Mouse (Mus musculus): ENCODE measurements around the gene Pip4k2c.

The Pip4k2c gene

GRCm38 (mm10) chr10:127188079-127188453, 23.3 kb downstream of the Pip4k2c start:
- no peak for DNase-seq

GRCm38 (mm10) chr10:127187371-127188078, 23.9 kb downstream of the Pip4k2c start:
- no peak for DNase-seq

GRCm38 (mm10) chr10:127186451-127186850, 24.9 kb downstream of the Pip4k2c start:
- DNase-seq = no peak

DNA sequence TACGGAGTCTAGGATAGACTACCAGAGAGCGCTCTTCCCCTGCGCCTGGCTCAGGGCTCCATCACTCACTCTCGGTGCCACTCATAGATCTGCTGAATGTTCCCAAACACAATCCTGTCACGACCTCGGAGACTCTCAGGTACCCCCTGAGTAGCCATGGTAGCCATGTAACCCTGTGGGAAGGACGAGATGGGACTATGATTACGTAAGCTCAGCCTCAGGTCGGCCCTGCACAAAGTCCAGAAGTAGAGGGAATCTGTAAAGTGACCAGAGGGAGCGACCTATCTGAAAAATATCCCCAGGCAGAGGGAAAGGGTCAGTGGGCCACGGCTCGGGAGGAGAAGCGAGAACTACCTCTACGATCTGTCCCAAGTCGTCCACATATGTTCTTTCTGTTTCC, 25.9 kb downstream of the Pip4k2c start:
- no peak for DNase-seq

DNA sequence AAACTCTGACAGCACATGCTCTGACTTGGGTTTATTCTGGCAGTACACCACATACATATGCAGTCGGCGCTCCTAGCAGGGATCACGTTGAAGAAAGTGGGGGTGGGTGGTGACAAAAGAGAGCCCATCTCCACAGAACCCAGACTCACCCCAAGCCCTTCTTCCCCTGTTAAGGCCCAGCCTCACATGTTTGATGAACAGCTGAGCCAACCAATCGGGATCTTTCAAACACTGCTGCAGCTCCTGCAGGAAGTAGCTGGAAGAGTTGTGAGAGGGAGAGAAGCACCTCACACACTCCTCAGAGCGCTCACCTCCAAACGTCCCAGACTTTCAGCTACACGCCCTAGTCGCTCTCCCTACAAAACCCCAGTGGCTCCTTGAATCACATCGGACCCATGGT, 26.3 kb downstream of the Pip4k2c start:
- peak; percentile 50 for DNase-seq

- no peak for DNase-seq
Measured at GRCm38 (mm10) chr10:127183759-127184158, 27.6 kb downstream of the Pip4k2c start.

DNA sequence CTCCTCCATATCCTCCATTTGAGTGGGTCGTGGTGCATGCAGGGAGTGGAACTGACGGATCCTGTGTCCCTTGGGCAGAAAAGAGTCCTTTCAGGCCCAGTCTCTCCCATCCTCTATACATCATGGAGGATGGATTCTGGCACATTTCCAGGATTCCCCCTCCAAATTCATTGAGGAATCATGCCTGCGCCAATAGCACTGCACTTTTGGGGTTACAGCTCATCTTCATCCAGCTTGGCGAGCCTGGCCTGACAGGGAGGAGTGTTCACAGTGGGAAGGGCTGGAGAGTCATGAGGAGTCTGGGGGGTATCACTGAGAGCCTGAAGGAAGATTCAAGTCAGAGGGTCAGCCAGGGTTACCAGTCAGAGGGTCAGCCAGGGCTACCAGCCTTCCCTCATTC, 28.8 kb downstream of the Pip4k2c start:
- no peak for DNase-seq

DNA sequence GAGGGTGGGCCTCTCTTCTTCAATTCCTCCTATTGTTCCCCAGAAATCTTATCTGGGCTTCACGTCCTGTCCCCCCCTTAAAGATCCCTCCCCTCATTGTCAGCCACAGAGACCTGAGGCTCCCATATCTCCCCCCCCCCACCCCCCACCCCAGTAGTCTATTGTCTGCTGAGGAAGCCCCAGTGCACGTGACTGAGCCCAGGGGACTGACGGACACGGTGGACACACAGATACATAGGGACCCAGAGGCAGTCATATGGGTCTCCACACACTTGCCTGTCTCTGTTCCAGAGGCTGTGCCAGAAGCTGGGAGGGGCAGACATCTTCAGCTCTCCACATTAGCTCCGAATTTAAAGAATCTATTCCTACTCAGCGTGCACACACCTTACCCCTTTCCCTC, 29.8 kb downstream of the Pip4k2c start:
- DNase-seq = no peak

GRCm38 (mm10) chr10:127180695-127181047, 30.7 kb downstream of the Pip4k2c start:
- DNase-seq = no peak

DNA sequence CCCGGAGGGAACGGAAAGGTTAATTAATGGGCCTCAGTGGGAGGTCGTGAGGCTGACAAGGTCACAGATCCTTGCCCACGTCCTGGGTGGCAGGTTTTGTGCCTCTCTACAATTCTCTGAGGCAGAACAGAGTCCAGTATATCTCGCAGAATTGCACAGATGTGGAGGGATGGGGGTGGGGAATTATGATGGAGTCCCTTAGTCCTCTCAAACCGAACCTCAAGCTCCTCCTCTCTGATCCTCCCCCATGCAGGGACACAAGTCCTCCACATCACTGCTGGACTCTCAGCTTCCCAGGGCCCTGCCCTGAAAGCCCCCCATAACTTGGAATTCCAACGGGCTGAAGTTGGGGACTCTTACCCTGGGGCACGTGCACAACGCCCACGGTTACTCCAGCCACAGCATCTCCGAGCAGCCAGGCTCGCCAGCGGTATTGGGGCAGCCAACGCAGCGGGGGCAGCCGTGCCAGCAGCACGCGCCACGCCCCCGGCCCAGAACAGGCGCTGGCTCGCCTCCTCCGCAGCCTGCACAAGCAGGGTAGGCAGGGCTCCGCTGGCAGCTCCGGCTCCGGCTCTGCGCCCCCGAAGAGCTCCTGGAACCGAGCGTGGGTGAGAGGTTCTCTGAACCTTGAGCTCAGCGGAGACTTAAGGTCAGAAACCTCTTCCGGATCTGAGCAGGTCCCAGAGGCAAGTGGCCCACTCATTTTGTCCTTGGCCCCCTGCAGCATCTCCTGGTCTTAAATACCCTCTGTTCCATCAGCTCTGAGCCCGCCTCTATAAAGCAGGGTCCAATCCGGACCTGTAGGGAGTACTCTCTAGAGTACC, 31.3 kb downstream of the Pip4k2c start, which contains the start of gene Slc26a10:
Gene Slc26a10, minus strand, starts transcription at position 775 of the 824 bp plus-strand sequence.
- DNase-seq = no peak

- DNase-seq = no peak
Measured at GRCm38 (mm10) chr10:127178286-127179027, 32.9 kb downstream of the Pip4k2c start.

DNA sequence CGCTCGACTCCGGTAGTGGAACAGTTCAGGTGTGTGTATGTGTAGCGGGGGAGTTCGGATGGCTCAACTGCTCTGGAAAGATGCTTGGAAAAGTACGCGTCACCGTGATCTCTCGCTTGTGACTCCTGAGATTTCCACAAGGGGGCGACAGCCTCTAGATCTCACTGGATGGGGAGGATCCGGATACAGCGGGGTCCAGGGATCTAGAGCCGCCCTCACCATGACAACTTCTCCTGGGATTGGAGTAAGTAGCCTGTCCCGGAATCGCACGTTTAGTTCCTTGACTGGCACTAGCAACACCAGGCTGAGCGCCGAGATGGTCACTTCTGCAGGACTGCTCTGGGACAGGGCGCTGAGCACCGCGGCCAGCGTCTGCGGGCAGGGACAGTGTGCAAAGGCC, 33.7 kb downstream of the Pip4k2c start:
- DNase-seq = peak; percentile 60

DNA sequence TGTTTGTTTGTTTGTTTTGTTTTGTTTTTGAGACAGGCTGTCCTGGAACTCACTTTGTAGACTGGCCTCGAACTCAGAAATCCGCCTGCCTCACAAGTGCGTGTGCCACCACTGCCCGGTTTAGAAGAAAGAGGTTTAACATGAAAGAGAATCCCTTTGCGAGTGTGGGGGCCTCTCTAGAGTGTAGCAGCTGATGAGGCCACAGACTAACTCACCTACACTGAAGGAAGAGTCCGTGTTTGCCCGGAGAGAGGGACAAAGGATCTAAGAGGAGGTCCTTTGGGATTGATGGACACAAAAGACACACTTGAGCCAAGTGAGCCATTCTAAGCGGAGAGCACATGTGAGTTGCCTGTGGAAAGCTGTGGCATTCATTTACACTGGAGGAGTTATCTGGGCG, 34.1 kb downstream of the Pip4k2c start:
- DNase-seq = no peak

- no peak for DNase-seq
Measured at GRCm38 (mm10) chr10:127176756-127177155, 34.6 kb downstream of the Pip4k2c start.

DNA sequence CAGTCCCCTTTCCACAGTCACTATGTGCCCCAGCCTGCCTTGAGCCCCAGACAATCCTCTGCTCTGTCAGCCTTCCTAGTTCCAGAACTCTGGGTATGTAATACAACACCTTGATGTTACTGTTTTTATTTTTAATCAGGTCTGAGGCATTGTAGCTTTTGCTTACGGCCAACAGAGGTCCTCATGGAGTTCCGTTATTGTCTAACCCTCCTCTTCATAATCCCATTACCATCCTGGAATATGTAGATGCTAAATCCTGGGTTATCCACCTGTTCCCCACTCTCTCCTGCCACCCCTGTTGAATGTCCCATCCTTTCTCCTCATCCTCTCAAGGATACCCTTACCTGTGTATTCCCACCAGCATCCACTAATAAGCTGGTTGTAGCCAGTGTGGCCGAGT, 35.2 kb downstream of the Pip4k2c start:
- no peak for DNase-seq

GRCm38 (mm10) chr10:127174170-127174569, 37.2 kb downstream of the Pip4k2c start:
- DNase-seq = no peak

DNA sequence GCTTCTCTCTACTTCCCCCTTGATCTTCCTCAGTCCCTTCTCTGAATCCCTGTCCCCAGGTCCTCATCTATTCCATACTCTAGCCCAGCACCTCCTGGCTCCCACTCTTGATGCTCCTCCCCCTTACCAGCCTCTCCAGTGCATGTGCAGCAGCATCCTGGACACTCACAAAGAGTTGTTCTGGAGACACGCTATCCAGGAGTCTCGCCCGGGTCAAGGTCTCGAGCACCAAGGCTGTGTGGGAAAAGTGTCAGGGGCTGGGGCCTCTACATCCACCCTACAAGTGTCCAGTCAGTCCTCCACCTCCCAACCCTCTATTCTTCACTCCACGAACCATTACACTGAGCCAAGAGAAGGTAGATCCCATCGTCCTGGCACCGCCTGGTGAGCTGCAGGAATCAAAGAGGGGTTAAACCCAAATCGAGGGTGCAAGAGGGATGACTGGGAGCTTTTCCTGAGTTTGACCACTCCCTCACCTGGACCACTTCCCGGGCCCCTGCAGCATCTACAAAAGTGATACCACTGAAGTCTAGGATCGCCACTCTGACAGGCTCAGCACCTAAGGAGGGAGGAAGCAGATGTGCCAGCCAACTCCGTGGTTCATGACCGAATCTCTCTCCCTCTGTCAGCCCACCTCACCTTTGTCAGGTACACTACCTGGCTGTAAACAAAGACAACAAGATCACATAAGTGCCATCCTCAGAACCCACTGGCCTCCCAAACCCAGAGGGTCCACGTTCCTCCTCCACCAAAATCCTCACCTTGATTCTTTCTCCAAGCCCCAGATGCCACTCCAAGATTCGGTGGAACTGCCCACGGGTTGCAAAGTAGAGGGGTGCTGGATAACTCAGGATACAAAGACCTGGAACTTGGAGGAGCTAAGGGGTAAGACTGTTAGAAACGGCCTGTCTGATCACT, 38.0 kb downstream of the Pip4k2c start:
- no peak for DNase-seq

DNA sequence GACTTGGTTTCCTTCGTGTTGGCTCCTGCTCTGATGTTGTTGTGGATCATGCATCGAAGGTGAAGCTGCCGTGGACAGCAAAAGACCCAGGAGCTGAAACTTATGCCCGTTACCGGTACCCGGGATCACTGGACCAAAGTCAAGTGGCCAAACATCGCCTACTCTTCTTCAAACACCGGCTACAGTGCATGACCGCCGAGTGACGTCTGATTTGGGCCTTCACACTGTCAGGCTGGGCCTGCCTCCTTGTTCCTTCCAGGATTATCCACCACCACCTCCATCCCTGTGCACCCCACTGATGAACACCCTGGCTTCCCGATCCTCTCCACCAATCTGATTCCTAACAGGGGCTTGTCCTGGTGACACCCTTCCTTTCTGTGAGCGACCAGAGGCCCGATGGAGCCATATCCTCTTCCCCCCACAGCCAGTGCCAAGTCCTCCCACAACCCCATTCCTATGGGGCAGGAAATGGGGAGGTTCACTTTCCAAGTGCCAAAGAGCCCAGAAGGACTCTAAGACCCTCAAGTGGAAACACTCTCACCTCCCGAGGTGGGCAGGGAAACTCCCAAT, 39.7 kb downstream of the Pip4k2c start:
- DNase-seq = no peak

GRCm38 (mm10) chr10:127170837-127171272, 40.5 kb downstream of the Pip4k2c start:
- DNase-seq = peak; percentile 91

DNA sequence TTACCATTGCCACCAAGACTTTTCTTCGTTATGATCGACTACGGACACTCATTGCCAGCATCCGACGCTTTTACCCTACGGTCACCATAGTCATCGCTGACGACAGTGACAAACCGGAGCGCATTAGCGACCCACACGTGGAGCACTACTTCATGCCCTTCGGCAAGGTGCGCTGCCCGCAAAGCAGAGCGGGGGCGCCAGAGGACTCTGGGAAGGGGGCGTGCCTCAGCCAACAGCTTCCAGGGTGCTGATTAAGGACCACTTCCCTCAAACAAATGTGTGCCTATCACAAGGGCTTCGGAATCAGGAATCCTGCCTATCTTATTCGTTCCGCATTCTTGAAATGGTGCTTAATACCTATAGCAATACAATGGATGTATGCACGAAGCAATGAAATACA, 41.4 kb downstream of the Pip4k2c start:
- peak; percentile 46 for DNase-seq

- no peak for DNase-seq
Measured at GRCm38 (mm10) chr10:127167614-127168192, 43.7 kb downstream of the Pip4k2c start.
